Mouse (Mus musculus) WW6 (cell line): ENCODE measurements around the gene Atp5h.
"Not testable (repeated sequence)": the region's sequence is repeated elsewhere in the genome, so short reads cannot be mapped to it uniquely, and the experiment has no call there.

ENCODE experiments used
- DNase-seq: peaks from one replicate; pipeline ENCODE4 v3.0.0-alpha.2; 2013; ENCODE audit warnings: low read depth, low spot score

Gene Atp5h

DNA sequence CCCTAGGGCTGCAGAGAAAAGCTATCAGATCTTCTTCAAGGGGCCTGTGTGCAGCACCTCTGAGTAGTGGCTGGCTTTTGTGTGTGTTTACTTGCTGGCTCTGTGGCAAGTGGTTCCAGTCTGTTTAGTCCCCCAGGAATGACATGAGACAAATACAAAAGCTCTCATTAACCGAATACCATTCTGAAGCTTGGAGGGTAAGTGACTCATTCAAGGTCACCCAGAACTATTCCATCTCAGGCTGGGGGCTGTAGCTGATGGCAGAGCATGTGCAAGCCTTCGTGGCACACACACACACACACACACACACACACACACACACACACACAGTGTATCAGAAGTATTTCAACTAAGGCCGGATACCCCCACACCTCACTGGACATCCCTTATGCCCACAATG is 19.6 kb downstream of the Atp5h start:
- no peak for DNase-seq

DNA sequence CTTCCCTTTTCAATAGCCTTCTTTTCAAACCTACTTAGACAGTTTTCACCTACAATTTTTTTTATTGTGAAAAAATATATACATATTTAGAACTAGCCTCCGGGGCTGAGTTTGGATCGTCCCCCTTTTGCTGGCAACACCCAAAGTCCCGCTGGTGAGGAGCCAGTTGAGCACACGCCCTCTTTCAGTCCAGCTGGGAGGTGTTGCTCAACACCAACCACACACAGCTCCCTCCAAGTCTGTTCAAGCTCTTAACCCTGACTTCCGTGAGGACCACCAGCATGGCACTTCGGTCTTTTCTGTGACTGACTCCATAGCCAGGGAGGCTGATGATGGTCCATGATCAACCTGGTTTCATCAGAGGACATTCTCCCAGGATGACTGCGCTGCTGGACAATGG is 21.7 kb downstream of the Atp5h start:
- no peak for DNase-seq

DNA sequence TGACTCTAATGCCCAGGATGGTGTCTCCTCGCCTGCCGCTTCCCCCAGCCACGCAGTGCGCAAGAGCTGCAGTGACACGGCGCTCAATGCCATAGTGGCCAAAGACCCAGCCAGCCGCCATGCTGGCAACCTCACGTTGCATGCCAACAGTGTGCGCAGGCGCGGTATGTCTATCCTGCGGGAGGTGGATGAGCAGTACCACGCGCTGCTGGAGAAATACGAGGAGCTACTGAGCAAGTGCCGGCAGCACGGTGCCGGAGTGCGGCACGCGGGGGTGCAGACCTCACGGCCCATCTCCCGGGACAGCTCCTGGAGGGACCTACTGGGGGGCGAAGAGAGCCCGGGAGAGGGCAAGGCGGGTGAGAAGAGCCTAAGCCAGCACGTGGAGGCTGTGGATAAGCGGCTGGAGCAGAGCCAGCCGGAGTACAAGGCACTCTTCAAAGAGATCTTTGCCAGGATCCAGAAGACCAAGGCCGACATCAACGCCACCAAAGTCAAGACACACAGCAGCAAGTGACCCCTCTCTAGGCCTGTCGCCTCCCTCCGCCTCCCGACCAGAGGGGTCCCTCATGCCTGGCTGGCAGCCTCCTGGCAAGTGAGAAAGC is 25.9 kb downstream of the Atp5h start:
- peak; percentile 71 for DNase-seq

DNA sequence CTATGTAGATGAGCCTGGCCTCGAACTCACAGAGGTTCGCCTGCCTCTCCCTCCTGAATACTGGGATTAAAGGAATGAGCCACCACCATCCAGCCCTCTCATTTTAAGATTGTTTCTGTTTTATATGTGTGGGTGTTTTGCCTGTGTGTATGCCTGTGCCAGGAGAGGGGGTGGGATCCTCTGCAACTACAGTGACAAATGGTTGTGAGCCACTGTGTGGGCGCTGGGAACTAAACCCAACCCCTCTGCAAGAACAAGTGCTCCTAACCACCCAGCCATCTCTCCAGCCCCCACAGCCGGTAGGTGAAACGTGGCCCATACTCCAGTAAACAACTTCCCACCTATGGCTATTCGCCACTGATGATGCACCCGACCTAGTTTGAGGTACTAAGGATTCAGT is 28.4 kb downstream of the Atp5h start:
- DNase-seq = no peak

DNA sequence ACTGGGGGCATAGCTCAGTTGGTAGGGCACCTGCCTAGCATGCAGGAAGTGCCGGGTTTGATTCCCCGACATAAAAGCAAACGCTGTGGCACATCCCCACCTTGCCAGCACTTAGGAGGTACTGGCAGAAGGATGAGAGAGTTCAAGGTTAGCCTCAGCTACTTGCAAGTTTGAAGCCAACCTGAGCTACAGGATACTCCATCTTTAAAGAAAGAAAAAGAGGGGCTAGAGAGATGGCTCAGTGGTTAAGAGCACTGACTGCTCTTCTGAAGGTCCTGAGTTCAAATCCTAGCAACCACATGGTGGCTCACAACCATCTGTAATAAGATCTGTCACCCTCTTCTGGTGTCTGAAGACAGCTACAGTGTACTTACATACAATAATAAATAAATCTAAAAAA is 32.9 kb downstream of the Atp5h start:
- DNase-seq = not testable (repeated sequence)

DNA sequence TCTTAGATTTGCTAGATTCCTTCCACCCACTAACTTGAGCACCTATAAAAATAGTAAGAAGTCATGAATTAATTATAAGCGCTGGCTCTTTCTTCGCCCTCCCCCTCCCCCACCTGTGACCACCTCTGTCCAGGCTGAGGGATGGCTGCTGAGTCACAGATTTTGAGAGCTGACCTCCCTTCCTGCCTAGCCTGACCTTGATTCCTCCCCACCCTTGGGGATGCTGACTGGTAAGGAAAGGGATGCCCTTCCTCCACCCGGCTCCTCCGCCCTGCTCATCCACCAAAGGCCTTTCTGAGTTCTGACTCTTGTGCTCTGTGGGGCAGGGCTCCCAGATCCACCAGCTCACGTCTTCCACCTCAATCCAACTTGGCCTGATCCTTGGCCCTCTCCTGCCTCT is 35.2 kb downstream of the Atp5h start:
- no peak for DNase-seq

DNA sequence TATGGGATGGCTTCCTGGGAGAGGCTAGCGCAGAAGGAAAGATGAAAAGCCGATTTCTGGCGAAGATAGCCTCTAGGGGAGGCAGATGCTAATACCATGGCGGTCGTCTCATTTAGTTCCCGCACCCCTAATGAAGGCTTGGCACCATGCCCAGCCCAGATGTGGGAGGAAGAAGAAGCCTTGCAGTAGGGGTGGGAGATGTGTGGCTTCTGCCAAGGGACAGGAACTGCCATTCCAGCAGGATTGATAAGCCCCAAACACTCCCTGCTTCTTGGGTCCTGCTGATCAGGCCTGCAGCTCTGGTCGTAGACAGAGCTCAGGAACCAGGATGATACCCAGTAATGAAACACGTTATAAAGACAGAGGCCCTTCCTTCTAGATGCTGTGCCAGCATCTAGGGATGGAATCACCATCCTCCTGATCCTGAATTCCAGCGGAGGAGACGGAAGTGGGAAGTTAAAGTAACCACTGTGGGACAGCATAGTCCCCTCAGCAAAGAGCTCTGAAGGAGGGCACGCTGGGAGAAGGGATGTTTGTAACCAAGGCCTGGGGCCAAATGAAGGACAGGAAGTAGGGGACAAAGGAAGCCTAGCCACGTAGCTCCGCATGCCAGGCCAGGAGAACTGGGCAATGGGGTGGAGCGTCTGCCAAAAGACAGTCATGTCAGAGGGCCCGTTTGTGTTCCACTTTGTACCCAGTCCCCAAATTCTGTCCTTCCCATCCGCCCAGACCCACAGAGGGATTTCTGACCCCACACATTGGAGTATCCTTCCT is 35.9 kb downstream of the Atp5h start:
- DNase-seq = no peak

DNA sequence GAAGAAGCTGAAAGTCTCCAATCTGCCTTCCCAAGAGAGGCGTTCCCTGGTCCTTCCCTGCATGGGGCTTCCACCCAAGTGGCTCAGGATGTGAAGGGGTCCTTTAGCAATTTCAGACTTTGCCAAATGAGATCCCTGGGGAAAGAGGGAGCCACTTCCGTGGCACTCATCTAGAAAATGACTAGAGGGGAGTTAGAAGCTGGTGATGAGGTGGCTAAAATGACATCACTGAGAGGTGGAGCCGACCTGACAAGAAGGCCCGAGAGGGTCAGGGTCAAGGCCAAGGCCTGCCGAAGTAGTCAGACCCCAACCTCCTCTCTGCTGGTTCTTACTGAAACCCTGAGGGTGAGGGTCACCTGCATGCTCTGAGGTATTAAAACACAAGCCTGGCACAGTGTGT is 36.9 kb downstream of the Atp5h start:
- DNase-seq = no peak

DNA sequence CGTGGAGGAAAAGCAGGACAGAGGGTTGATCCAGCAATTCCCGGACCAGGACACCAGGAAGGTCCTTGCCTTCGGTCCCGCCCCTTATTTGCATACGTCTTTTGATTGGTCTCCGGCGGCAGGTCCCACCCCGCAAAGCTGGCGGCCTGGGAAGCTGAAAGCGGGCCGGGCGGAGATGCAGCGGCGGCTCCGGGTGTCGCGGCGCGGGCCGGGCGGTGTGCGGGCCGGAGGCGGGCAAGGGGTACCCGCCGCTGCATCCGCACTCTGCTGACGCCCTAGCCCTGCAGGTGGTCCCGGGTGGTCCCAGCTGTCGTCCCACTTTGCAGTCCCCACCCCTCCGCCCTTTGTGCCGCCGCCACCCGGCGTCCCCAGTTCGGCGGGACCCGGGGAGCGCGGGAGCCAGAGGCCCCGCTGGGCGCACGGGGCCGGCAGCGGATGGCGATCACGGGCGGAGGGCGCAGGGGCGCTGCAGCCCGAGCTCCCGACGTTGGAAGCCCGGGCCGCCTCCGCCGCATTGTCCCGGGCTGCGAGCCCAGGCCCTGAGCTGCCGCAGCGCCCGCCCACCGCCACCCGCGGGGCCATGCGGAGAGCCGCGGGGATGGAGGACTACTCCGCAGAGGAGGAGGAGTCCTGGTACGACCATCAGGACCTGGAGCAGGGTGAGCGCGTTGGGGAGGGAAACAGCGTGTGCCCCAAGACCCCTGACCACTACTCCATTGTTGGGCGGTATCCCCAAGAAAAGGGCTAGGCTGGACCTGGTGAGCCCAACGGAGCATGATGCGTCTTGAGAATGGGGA is 37.8 kb downstream of the Atp5h start, which contains the start of gene Cdr2l:
TSS of gene Cdr2l (plus strand) at position 174 of the 797 bp plus-strand sequence.
- peak; percentile 84 for DNase-seq

DNA sequence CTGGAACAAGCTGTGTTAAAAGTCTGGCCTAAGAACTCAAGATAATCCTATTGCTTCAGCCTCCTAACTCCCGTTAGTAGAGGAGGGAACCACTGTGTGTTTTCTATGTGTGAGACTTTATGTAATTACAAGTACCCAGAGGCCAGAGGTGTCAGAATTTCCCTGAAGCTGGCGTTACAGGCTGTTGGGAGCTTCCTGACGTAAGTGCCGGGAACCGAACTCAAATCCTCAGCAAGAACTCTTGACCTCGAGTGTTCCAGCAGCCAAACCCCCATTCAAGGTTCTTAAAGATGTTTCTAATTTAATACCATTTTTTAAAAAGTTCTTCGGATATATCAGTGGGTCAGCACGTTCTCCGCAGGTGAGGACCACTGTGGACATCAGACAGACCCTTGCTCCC is 38.5 kb downstream of the Atp5h start:
- no peak for DNase-seq

DNA sequence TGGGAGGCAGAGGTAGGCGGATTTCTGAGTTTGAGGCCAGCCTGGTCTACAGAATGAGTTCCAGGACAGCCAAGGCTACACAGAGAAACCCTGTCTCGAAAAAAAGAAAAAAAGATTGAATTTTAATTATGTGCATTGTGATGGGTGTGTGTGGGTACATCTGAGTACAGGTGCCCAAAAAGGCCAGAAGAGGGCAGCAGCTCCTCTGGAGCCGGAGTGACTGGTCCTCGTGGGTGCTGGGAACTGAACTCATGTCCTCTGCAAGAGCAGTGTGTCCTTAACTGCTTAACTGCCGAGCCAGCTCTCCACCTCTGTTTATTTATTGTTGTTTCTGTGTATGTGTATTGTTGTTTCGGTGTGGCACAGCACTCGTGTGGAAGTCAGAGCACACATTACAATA is 41.9 kb downstream of the Atp5h start:
- no peak for DNase-seq

DNA sequence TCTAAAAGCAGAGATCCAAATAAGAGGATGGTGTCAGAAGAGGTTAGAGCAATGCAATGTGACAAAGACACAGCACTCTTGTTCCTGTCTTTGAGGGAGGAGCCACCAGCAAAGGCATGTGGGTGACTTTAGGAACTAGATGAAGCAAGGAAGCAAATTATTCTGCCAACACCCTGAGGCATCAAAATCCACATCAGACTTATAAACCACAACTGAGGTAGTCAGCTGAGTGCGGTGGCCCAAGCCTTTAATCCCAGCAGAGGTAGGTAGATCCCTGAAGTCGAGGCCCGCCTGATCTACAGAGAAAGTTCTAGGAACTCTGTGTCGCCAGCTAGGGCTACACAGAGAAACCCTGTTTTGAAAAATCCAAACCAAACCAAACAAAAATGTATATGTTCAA is 42.5 kb downstream of the Atp5h start:
- DNase-seq = no peak

DNA sequence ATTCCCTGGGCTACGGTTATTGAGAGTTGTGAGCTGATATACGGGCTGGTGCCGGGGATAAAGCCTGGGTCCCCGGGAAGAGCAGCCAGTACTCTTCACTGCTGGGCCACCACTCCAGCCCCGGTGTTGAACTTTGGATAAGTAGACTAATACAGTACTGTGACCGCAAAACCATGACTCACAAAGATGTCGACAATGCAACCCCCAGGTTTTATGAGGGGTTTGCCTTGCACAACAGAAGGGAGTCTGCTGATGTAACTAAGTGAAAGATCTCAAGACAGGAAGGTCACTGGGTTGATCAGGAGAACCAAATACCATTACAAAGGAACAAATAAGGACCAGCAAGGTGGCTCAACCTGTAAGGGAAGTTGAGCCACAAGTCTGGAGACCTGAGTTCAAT is 43.0 kb downstream of the Atp5h start:
- no peak for DNase-seq

DNA sequence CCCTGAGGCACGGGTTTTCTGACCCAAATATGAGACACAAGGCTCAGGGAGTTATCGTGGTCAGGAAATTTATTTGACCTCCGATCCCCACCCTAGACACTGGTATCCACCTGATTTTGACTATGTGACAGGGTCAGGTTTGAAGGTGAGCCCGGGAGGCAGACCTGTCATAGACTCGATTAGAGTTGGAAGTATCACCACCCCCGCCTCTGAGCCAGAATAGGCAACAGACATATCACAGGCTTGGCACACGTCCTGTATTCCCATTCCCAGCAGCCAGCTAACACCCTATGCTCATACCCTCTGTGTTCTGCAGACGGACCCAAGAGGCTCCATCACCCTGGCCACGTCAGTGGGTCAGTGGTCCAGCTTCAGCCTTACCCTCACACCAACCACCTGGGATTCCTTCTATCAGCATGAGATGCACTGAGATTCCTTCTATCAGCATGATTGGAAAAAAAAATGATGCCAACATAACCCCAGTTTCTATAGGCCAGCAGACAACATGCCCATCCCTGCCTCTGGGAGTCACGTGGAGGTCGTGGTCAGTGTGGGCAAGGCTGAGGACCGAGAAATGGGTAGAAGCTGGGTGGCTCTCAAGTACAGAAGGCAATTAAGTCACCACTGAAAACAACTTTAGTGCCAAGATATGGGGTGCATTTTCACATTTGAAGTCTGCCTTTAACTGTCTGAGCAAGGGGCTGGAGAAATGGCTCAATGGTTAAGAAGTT is 44.9 kb downstream of the Atp5h start:
- DNase-seq = no peak

DNA sequence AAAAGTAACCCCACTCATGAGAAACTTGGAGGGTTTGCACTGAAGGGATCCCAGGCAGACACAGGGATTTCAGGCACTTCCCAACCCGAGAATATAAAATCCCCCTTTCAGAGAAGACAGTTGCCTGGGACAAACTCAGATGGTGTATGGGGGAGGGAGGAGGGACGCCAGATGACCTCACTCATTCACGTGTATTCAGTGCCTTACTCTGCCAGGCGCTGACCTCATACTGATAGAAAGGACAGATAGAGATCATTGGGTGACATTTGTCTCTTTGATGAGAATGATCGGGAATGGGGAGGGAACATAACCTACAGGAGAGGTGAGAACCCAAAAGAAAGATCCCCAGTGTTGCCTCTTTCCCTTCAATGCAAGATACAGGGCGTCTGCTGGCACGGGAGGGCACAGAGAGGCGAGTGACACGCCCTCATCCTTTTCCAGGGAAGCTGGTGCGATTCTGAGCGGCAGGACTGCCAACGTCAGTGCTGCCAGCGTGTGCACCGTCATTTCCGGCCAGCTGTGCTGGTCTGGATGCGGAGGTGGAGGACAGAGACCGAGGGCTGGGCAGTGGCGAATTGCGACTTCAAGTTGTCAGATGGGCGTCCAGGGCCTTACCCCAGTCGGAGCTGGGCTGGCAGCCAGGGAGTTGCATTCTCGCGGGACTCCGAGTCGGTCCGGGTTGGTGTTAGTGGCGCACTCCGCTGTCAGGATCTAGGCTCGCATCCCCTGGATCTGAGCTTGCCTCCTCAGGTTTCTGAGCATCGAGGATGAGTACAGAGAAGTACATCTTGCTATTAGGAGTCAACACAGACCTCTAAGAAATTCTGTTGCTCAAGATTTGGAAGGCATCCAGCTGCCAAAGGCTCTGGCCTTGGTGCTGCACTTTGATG is 45.7 kb downstream of the Atp5h start:
- DNase-seq = no peak

DNA sequence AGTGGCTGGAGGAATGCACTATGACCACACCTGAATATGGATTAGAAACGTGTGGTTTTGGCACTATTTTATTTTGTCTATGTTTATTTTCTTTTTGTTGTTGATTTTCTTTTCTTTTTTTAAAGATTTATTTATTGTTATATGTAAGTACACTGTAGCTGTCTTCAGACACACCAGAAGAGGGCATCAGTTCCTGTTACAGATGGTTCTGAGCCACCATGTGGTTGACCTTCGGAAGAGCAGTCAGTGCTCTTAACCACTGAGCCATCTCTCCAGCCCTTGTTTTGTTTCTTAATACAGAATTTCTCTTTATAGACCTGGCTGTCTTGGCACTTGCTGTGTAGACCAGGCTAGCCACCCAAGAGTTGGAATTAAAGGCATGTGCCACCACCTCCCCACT is 47.0 kb downstream of the Atp5h start:
- no peak for DNase-seq

DNA sequence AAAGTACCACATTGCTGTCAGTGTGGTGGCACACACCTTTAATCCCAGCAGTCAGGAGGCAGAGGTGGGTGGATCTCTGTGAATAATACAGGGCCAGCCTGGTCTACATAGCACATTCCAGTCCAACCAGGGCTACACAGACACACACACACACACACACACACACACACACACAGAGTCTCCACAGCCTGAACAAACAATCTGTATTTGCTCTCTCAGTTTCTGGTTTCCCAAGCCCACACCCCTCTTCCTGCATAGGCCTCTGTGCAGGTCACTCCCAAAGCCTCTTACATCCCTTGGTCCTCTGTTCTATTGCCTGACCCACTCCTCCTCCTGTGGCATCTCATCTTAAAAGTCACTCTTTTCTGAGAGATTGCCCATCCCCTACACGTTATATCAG is 47.7 kb downstream of the Atp5h start:
- no peak for DNase-seq

DNA sequence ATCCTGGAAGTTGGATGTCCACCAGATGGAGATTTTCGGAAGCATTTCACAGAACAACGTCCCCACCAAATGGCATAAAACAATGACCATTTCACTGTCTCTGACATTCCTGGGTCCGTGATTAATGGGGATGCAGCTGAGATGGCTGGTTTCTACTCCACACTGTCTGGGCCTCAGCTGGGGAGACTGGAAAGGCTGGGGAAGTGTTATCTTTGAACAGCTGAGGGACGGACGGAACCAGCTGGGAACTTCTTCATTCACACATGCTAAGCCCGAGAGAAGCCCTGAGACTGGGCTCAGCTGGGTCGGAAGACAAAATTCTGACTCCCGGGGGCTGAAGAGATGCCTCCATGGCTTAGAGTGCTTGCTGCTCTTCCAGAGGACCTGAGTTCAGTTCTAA is 48.4 kb downstream of the Atp5h start:
- no peak for DNase-seq

DNA sequence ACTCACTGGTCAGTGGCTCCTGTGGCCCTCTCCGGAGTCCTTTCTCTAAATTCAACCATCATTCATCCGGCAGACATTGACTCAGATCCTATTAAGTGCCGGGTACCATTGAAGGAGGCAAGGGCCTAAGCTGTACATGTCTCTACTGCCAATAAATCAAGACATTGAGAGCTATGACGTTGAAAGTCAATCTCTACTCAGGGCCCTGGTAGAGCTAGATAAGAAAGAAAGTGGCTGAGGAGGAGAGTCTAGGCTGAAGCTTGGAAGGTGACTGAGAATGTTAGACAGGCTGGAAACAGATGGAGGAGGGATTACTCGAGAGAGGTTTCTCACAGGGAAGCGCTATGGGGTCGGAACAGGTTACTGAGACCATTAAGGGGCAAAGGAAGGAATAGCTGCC is 49.4 kb downstream of the Atp5h start:
- no peak for DNase-seq

DNA sequence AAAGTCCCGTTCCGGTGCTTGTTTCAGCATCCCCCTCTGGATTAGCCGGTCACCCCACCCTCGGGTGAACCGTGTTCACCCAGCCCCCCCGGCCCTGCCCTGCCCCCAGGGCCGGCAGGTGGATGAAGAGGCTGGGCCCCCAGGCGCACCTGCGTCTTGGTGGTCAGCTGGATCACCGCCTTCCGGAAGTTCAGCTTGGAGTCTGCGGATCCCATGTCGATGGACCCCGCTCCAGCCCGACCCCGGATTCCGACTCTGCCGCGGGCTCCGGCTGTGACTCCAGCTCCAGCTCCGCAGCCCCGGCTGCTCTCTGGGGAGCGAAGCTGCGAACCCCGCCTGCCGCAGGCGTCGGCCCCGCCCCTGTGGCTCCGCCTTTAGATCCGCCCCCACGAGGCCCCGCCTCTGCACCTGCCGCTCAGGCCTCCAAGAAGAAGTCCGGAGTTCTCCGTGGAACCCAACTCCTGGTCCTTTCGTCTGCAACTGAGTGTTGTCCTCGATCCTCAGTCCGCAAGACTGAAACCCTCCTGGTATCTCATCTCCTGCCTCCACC is 52.3 kb downstream of the Atp5h start, which contains the start of gene Hid1:
TSS of gene Hid1 (minus strand) at position 362 of the 550 bp plus-strand sequence.
- DNase-seq = peak; percentile 65
